Mouse (Mus musculus) heart, adult 2 months (tissue): ENCODE data around the gene Cpd.
A peak's percentile ranks its signal among the peaks of the same experiment; 100 is the strongest.

Experiments
- CTCF ChIP-seq: fragments of 200-600 bp; IDR thresholded peaks from 2 replicates; pipeline ENCODE4 v1.8.1; 2022; ENCODE audit warnings: antibody characterized with exemption, mild to moderate bottlenecking, moderate library complexity
- EP300 ChIP-seq: fragments of 200-500 bp; IDR thresholded peaks from 2 replicates; pipeline ENCODE4 v1.6.1; 2011; ENCODE audit warnings: low read depth, low read length, control low read depth; ENCODE audit not compliant: insufficient read depth

GRCm38 (mm10) chr11:76810706-76811495 lies 35.9 kb downstream of the Cpd start:
- TF ChIP-seq CTCF (peak; percentile 73), EP300 (no peak)
